Mouse (Mus musculus) brain, embryonic 18.5 days (tissue): ENCODE data around the gene Zkscan2.

ENCODE experiments used
- DNase-seq: peaks from one replicate; pipeline ENCODE4 v3.0.0-alpha.2; 2012; ENCODE audit warnings: low read depth, low spot score

Gene Zkscan2

DNA sequence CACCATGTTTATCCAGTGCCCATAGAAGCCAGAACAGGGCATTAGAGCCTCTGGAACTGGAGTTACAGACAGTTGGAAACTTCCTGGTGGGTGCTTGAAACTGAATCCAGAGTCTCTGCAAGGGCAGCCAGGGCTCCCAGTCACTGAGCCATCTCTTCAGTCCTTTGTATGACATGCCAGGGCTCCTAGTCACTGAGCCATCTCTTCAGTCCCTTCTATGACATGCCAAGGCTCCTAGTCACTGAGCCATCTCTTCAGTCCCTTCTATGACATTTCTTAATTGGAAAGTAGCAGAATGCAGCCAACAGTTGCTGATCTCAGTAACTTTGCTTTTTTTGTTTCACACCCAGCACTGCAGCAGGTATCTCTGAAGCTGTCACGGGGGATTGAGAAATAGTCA lies 58.2 kb downstream of the Zkscan2 start:
- no peak for DNase-seq

DNA sequence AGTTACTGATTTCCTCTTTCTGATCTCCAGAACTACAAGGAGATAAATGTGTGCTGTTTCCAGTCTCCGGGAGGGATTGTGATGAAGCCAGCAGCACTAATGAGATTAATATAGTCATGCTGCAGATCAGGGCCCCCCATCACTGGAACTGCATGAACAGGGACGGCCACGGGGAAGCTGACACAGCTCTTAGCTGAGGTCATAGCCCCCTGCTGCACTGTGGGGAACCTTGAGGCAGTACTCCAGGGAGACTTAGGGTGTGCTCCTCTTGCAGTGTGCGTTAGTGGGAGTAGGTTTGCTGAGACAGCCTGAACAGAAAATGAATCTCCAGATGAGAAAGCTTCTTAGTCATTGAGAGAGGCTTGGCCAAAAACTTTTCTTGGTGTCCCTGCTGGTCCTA lies 69.0 kb downstream of the Zkscan2 start:
- DNase-seq: no peak

DNA sequence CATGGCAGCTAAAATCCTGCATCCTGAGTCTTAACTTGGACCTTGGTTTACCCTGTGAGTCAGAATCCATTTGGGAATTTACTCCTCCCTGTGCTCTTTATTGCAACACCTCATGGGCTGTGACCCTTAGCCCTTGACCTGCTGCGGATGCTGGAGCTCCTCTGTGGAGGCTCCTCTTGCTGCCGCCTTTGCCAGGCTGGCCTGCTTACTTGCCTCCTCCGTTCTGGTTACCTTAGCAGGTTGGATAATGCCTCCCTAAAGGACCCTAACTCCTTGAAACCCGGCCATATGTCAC lies 69.9 kb downstream of the Zkscan2 start:
- no peak for DNase-seq

DNA sequence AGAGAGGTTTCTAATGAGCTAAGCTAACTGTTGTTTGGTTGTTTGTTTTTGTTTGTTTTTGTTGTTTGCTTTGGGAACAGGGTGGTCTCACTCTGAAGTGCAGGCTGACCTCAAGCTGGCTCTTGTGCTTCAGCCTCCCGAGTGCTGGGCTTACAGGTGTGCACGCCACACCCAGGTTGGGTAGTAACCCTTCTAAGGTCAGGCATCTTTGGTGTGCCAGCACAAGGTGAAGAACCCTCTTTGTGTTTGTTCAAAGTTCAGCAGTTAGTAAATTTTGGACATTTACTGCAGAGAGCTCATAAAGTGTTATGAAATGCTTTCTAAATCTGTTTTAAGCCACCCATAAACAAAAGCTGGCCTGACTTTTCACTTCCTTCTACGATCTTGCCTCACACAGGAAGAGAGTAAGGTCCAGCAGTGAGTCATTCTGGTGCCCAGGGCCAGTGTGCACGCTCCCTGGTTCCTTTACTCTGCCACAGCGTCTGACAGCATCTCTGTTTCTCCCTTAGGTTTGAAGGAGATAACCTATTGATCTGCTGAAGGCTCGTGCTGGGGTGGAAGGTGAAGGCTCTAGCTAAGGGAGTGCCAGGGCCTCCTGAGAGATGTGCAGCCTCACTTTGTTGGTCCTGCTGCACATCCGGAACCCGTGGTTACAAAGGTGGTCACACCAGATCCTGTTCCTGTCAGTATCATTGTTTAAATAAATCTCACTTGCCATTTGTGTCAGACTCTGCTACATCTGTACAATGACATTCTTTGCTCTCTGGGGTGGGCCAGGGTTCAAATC lies 70.4 kb downstream of the Zkscan2 start:
- DNase-seq: no peak
